Mouse (Mus musculus): ENCODE measurements around the gene Cryaa. TPM values are rescaled to one million over a fixed set of nuclear protein-coding genes. Genes with fewer than 3 reads are reported as not detected.

The Cryaa gene
- polyA plus RNA-seq, 1 experiment from 2014 or later = not detected

- H3K9me3 ChIP-seq (replicated peaks) = no peaks in the 10 kb centered on the region
- peaks cover 10% of the 10 kb centered on the region for H3K36me3 ChIP-seq
- H3K4me3 ChIP-seq = no peak overlapping the region
- ATAC-seq (ENCODE audit: insufficient number of reproducible peaks, low FRiP score) = no peak
- no peaks in the 10 kb centered on the region for H3K27me3 ChIP-seq (replicated peaks)
- no peak overlapping the region for H3K27ac ChIP-seq (ENCODE audit: poor library complexity, severe bottlenecking)
- peaks cover 25% of the 10 kb centered on the region for H3K4me1 ChIP-seq (replicated peaks)
- H3K4me2 ChIP-seq = no peak overlapping the region
- 74% methylated on average over 8 of the region's 8 CpGs for WGBS
- no peak overlapping the region for H3K9ac ChIP-seq
Measured at GRCm38 (mm10) chr17:31660661-31661250, 16.9 kb upstream of the Cryaa start.

DNA sequence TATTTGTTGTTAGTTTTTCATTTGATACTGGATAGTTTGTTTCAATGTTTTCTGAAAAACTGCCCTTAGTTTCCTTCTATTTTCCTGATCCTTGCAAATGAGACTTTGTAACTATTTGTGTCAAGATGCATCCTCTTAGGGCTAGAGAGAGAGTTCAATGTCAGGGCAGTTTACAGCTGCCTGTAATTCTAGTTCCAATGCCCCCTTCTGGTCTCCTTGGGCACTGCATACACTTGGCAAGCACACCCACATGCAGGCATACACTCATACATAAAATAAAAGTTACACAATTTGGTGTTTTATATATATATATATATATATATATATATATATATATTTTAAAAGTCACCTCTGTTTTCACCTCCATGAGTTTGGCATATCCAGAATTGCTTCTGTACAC is 14.8 kb upstream of the Cryaa start:
- Histone ChIP-seq H3K27me3 (replicated peaks) (0 out of 2 replicates have a peak, but pooled peaks cover 3% of the 10 kb centered on the region), H3K9me3 (replicated peaks) (no peaks in the 10 kb centered on the region), H3K36me3 (no peaks in the 10 kb centered on the region), H3K4me3 (no peak overlapping the region), H3K4me2 (no peak overlapping the region), H3K9ac (no peak overlapping the region), H3K4me1 (replicated peaks) (peaks cover 7% of the 10 kb centered on the region), H3K27ac (ENCODE audit: poor library complexity, severe bottlenecking) (no peak overlapping the region)
- no peak for ATAC-seq (ENCODE audit: insufficient number of reproducible peaks, low FRiP score)

DNA sequence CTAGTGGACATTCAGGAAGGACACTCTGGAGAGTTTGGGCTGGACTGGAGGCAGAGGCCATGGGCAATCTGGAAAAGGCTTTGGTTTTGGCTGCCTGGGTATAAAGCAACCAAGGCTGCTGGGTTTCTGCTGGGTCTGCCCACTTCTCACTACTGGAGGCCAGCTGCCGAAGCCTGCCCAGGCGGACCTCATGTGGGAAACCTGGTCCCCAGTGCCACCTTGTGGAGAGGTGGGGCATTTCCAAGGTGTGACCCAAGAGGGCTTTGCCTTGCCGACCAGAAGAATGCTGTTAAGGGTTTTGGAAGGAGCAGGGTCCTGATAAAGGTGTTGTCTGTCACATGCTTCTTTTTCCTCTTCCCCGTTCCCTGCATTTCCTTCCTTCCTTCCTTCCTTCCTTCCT is 12.8 kb upstream of the Cryaa start:
- Histone ChIP-seq H3K9me3 (replicated peaks) (no peaks in the 10 kb centered on the region), H3K4me2 (no peak overlapping the region), H3K36me3 (no peaks in the 10 kb centered on the region), H3K9ac (no peak overlapping the region), H3K27me3 (replicated peaks) (0 out of 2 replicates have a peak, but pooled peaks cover 3% of the 10 kb centered on the region), H3K4me3 (no peak overlapping the region), H3K27ac (ENCODE audit: poor library complexity, severe bottlenecking) (no peak overlapping the region), H3K4me1 (replicated peaks) (peaks cover 3% of the 10 kb centered on the region)
- WGBS = 8% methylated on average over 4 of the region's 4 CpGs
- peak; percentile 59; the same call in 1 of the 2 replicates for ATAC-seq (ENCODE audit: insufficient number of reproducible peaks, low FRiP score)

- no peak overlapping the region for H3K9ac ChIP-seq
- H3K4me2 ChIP-seq = no peak overlapping the region
- H3K27ac ChIP-seq (ENCODE audit: poor library complexity, severe bottlenecking) = no peak overlapping the region
- 68% methylated on average over 8 of the region's 9 CpGs for WGBS
- ATAC-seq (ENCODE audit: insufficient number of reproducible peaks, low FRiP score) = no peak
- H3K36me3 ChIP-seq = no peaks in the 10 kb centered on the region
- no peaks in the 10 kb centered on the region for H3K9me3 ChIP-seq (replicated peaks)
- H3K27me3 ChIP-seq (replicated peaks) = 0 out of 2 replicates have a peak, but pooled peaks cover 3% of the 10 kb centered on the region
- peaks cover 3% of the 10 kb centered on the region for H3K4me1 ChIP-seq (replicated peaks)
- H3K4me3 ChIP-seq = no peak overlapping the region
Measured at GRCm38 (mm10) chr17:31668306-31668705, 9.3 kb upstream of the Cryaa start.

- H3K27me3 ChIP-seq (replicated peaks) = 0 out of 2 replicates have a peak, but pooled peaks cover 3% of the 10 kb centered on the region
- H3K9ac ChIP-seq = no peak overlapping the region
- ATAC-seq (ENCODE audit: insufficient number of reproducible peaks, low FRiP score) = no peak
- H3K4me1 ChIP-seq (replicated peaks) = no peaks in the 10 kb centered on the region
- 64% methylated on average over 11 of the region's 11 CpGs for whole genome bisulfite sequencing
- no peak overlapping the region for H3K27ac ChIP-seq (ENCODE audit: poor library complexity, severe bottlenecking)
- H3K4me2 ChIP-seq = no peak overlapping the region
- H3K9me3 ChIP-seq (replicated peaks) = no peaks in the 10 kb centered on the region
- no peak overlapping the region for H3K4me3 ChIP-seq
- no peaks in the 10 kb centered on the region for H3K36me3 ChIP-seq
Measured at GRCm38 (mm10) chr17:31670163-31670562, 7.4 kb upstream of the Cryaa start.

DNA sequence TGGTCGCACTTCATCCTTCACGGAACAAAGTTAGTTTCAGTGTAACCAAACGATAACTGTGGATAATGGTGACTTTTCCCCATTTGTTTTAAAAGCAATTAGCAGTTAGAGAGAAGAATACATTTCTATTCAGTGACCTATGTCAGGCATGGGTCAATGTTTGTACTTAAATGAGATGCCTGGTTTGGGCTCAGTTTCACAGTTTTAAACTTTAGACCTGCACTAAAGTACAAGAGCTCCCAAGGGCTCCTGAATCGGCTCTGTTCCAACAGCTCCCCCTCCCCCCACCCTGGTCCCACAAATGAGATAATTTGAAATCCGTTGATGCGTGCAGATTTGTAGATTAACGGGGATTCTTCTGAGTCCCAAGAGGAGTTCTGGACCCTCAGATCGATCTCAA is 5.9 kb upstream of the Cryaa start:
- Histone ChIP-seq H3K4me3 (no peak overlapping the region), H3K9ac (no peak overlapping the region), H3K27me3 (replicated peaks) (peaks cover 11% of the 10 kb centered on the region; the same call in 1 of the 2 replicates), H3K9me3 (replicated peaks) (no peaks in the 10 kb centered on the region), H3K27ac (ENCODE audit: poor library complexity, severe bottlenecking) (no peak overlapping the region), H3K4me2 (no peak overlapping the region), H3K4me1 (replicated peaks) (no peaks in the 10 kb centered on the region), H3K36me3 (no peaks in the 10 kb centered on the region)
- no peak for ATAC-seq (ENCODE audit: insufficient number of reproducible peaks, low FRiP score)
- WGBS = 73% methylated on average over 8 of the region's 8 CpGs

DNA sequence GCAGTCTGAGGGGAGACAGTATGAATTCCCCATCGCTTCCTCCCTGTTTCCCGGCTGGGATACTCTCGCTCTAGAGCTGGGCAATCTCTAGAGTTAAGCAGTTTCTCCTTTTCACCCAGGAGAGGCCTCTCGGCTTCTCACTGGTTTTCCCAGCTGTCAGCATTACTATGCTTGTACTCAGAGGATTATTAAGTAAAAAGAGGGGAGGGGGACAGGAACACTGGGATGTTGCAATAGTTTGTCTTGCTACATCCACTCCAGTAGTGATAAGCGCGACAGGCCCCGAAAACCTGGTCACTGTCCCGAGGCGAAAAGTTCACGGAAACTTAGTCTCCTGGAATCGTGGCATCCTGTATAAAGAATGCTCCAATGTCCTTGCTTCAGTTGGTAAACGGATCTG is 5.3 kb upstream of the Cryaa start:
- Histone ChIP-seq H3K4me1 (replicated peaks) (no peaks in the 10 kb centered on the region), H3K4me2 (no peak overlapping the region), H3K36me3 (no peaks in the 10 kb centered on the region), H3K4me3 (no peak overlapping the region), H3K9ac (no peak overlapping the region), H3K27ac (ENCODE audit: poor library complexity, severe bottlenecking) (no peak overlapping the region), H3K27me3 (replicated peaks) (peaks cover 12% of the 10 kb centered on the region; the same call in 1 of the 2 replicates), H3K9me3 (replicated peaks) (no peaks in the 10 kb centered on the region)
- no peak for ATAC-seq (ENCODE audit: insufficient number of reproducible peaks, low FRiP score)
- WGBS = 80% methylated on average over 12 of the region's 12 CpGs

GRCm38 (mm10) chr17:31674426-31674825 is 3.2 kb upstream of the Cryaa start:
- ATAC-seq (ENCODE audit: insufficient number of reproducible peaks, low FRiP score) = no peak
- H3K36me3 ChIP-seq = no peaks in the 10 kb centered on the region
- WGBS = 75% methylated on average over 1 of the region's 1 CpGs
- H3K27ac ChIP-seq (ENCODE audit: poor library complexity, severe bottlenecking) = no peak overlapping the region
- no peaks in the 10 kb centered on the region for H3K9me3 ChIP-seq (replicated peaks)
- H3K4me3 ChIP-seq = no peak overlapping the region
- peaks cover 29% of the 10 kb centered on the region for H3K27me3 ChIP-seq (replicated peaks)
- H3K9ac ChIP-seq = no peak overlapping the region
- H3K4me1 ChIP-seq (replicated peaks) = no peaks in the 10 kb centered on the region
- no peak overlapping the region for H3K4me2 ChIP-seq

- Histone ChIP-seq H3K9ac (no peak overlapping the region), H3K27ac (ENCODE audit: poor library complexity, severe bottlenecking) (no peak overlapping the region), H3K4me3 (no peak overlapping the region), H3K27me3 (replicated peaks) (peaks cover 55% of the 10 kb centered on the region), H3K4me1 (replicated peaks) (no peaks in the 10 kb centered on the region), H3K9me3 (replicated peaks) (no peaks in the 10 kb centered on the region), H3K36me3 (no peaks in the 10 kb centered on the region), H3K4me2 (no peak overlapping the region)
- ATAC-seq (ENCODE audit: insufficient number of reproducible peaks, low FRiP score) = no peak
- WGBS = 59% methylated on average over 2 of the region's 2 CpGs
Measured at GRCm38 (mm10) chr17:31680450-31680849, 2.8 kb downstream of the Cryaa start.

GRCm38 (mm10) chr17:31685514-31686224 is 8.1 kb downstream of the Cryaa start:
- WGBS = 11% methylated on average over 17 of the region's 17 CpGs
- H3K27me3 ChIP-seq (replicated peaks) = peaks cover 26% of the 10 kb centered on the region
- H3K4me1 ChIP-seq (replicated peaks) = peaks cover 11% of the 10 kb centered on the region
- ATAC-seq (ENCODE audit: insufficient number of reproducible peaks, low FRiP score) = peak; percentile 58
- no peaks in the 10 kb centered on the region for H3K9me3 ChIP-seq (replicated peaks)
- no peak overlapping the region for H3K4me3 ChIP-seq
- peak overlapping the region; percentile 79 for H3K27ac ChIP-seq (ENCODE audit: poor library complexity, severe bottlenecking)
- peak overlapping the region; percentile 55 for H3K9ac ChIP-seq
- H3K36me3 ChIP-seq = no peaks in the 10 kb centered on the region
- H3K4me2 ChIP-seq = peak overlapping the region; percentile 44; the same call in 1 of the 2 replicates

GRCm38 (mm10) chr17:31686225-31686564 is 8.6 kb downstream of the Cryaa start:
- H3K36me3 ChIP-seq = no peaks in the 10 kb centered on the region
- H3K4me3 ChIP-seq = no peak overlapping the region
- 24% methylated on average over 3 of the region's 3 CpGs for WGBS
- H3K9ac ChIP-seq = no peak overlapping the region; the same call in 1 of the 2 replicates
- H3K4me2 ChIP-seq = 0 out of 2 replicates have a peak overlapping the region, but pooled peaks have one; percentile 44
- no peak for ATAC-seq (ENCODE audit: insufficient number of reproducible peaks, low FRiP score)
- H3K27ac ChIP-seq (ENCODE audit: poor library complexity, severe bottlenecking) = peak overlapping the region; percentile 79
- H3K4me1 ChIP-seq (replicated peaks) = peaks cover 11% of the 10 kb centered on the region
- H3K27me3 ChIP-seq (replicated peaks) = peaks cover 22% of the 10 kb centered on the region
- no peaks in the 10 kb centered on the region for H3K9me3 ChIP-seq (replicated peaks)
